Mouse (Mus musculus) embryonic facial prominence, embryonic 13.5 days (tissue): ENCODE measurements around the gene Ccm2. TPM values are rescaled to one million over a fixed set of nuclear protein-coding genes. Genes with fewer than 3 reads are reported as not detected.
"Not testable (repeated sequence)": the region's sequence is repeated elsewhere in the genome, so short reads cannot be mapped to it uniquely, and the experiment has no call there.

Experiments used
- ATAC-seq: fragments of 200-750 bp; cut with Nextera tagmentation; 2 replicates; pipeline ENCODE4 v1.8.0; 2017; ENCODE audit warnings: low read depth; ENCODE audit not compliant: insufficient number of reproducible peaks, insufficient read depth, low FRiP score, low TSS enrichment
- H3K27ac ChIP-seq: fragments of 300-500 bp; sonication (generic); 2 replicates; pipeline ENCODE4 v1.5.1; 2015; ENCODE audit warnings: moderate library complexity, mild to moderate bottlenecking, inconsistent platforms
- H3K27me3 ChIP-seq: fragments of 300-500 bp; sonication (generic); 2 replicates; pipeline ENCODE4 v1.6.1; 2015; ENCODE audit warnings: mild to moderate bottlenecking, inconsistent platforms
- H3K36me3 ChIP-seq: fragments of 300-500 bp; sonication (generic); 2 replicates; pipeline ENCODE4 v1.6.1; 2015; ENCODE audit warnings: mild to moderate bottlenecking, inconsistent platforms
- H3K4me1 ChIP-seq: fragments of 300-500 bp; sonication (generic); 2 replicates; pipeline ENCODE4 v1.6.1; 2015; ENCODE audit warnings: inconsistent platforms
- H3K4me2 ChIP-seq: fragments of 300-500 bp; sonication (generic); 2 replicates; pipeline ENCODE4 v1.6.1; 2015; ENCODE audit warnings: moderate library complexity, mild to moderate bottlenecking, inconsistent platforms
- H3K4me3 ChIP-seq: fragments of 300-500 bp; sonication (generic); 2 replicates; pipeline ENCODE4 v1.5.1; 2015; ENCODE audit warnings: mild to moderate bottlenecking, inconsistent platforms
- H3K9ac ChIP-seq: fragments of 300-500 bp; sonication (generic); 2 replicates; pipeline ENCODE4 v1.6.1; 2015; ENCODE audit warnings: mild to moderate bottlenecking, inconsistent platforms
- H3K9me3 ChIP-seq: fragments of 300-500 bp; sonication (generic); 2 replicates; pipeline ENCODE4 v1.6.1; 2016; ENCODE audit warnings: inconsistent platforms
- WGBS: fragments of 180-500 bp; shearing (Covaris S2); methylation state at CpG from one replicate; pipeline ENCODE4 v1.1.7; 2015; ENCODE audit warnings: mixed read lengths; 5-methylcytosine and 5-hydroxymethylcytosine counted together
- polyA plus RNA-seq: library from polyadenylated mRNA; unstranded; fragments of >200 nt; fragmentation: Nextera tagmentation; extraction: Ambion mirVana; gene quantifications from 2 replicates; pipeline ENCODE4 v1.2.1, GENCODE M21; 2015

Ccm2 gene
- polyA plus RNA-seq, 1 experiment from 2014 or later = 80.2 TPM

DNA sequence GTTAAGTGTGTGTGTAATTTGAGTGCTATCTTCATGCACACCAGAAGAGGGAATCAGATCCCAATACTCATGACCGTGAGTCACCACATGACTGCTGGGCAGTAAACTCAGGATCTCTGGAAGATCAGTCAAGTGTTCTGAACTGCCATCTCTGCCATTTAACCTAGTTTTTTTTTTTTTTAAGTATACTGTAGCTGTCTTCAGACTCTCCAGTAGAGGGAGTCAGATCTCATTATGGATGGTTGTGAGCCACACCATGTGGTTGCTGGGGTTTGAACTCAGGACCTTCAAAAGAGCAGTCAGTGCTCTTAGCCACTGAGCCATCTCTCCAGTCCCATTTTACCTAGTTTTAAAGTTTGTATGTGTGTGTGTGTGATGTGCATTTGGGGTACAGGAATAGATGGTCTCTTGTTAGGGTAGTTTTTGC lies 23.0 kb upstream of the Ccm2 start:
- H3K36me3 ChIP-seq = peaks cover 30% of the 10 kb centered on the region
- 46% methylated on average over 1 of the region's 1 CpGs for WGBS
- no peak for ATAC-seq
- peaks cover 7% of the 10 kb centered on the region; the same call in 1 of the 2 replicates for H3K4me1 ChIP-seq
- H3K4me3 ChIP-seq = no peak overlapping the region
- H3K4me2 ChIP-seq = no peak overlapping the region
- no peaks in the 10 kb centered on the region for H3K27me3 ChIP-seq
- no peak overlapping the region for H3K9ac ChIP-seq
- no peaks in the 10 kb centered on the region for H3K9me3 ChIP-seq
- H3K27ac ChIP-seq = no peak overlapping the region

- no peak overlapping the region for H3K27ac ChIP-seq
- H3K4me1 ChIP-seq = peaks cover 10% of the 10 kb centered on the region; the same call in 1 of the 2 replicates
- no peak for ATAC-seq
- no peak overlapping the region for H3K4me2 ChIP-seq
- peaks cover 30% of the 10 kb centered on the region for H3K36me3 ChIP-seq
- H3K9me3 ChIP-seq = no peaks in the 10 kb centered on the region
- no peaks in the 10 kb centered on the region for H3K27me3 ChIP-seq
- WGBS = 91% methylated on average over 8 of the region's 8 CpGs
- H3K4me3 ChIP-seq = no peak overlapping the region
- no peak overlapping the region for H3K9ac ChIP-seq
These were observed 22.4 kb upstream of the Ccm2 start for GRCm38 (mm10) chr11:6524165-6524879.

GRCm38 (mm10) chr11:6524880-6525238 lies 21.8 kb upstream of the Ccm2 start:
- no peaks in the 10 kb centered on the region for H3K9me3 ChIP-seq

GRCm38 (mm10) chr11:6525241-6525640 lies 21.4 kb upstream of the Ccm2 start:
- Histone ChIP-seq H3K27ac (no peak overlapping the region), H3K9ac (no peak overlapping the region), H3K9me3 (no peaks in the 10 kb centered on the region), H3K4me3 (no peak overlapping the region), H3K27me3 (no peaks in the 10 kb centered on the region), H3K36me3 (peaks cover 30% of the 10 kb centered on the region), H3K4me2 (no peak overlapping the region), H3K4me1 (peaks cover 10% of the 10 kb centered on the region; the same call in 1 of the 2 replicates)
- no peak for ATAC-seq
- 86% methylated on average over 1 of the region's 1 CpGs for WGBS

More at GRCm38 (mm10) chr11:6524880-6525238, 21.8 kb upstream of the Ccm2 start:
- Histone ChIP-seq H3K4me3 (no peak overlapping the region), H3K36me3 (peaks cover 30% of the 10 kb centered on the region), H3K4me2 (no peak overlapping the region), H3K27me3 (no peaks in the 10 kb centered on the region), H3K27ac (no peak overlapping the region), H3K9ac (no peak overlapping the region), H3K4me1 (peaks cover 10% of the 10 kb centered on the region; the same call in 1 of the 2 replicates)
- WGBS = 92% methylated on average over 4 of the region's 4 CpGs
- no peak for ATAC-seq

GRCm38 (mm10) chr11:6526526-6527255 lies 20.0 kb upstream of the Ccm2 start:
- Histone ChIP-seq H3K4me3 (peak overlapping the region; percentile 64), H3K36me3 (peaks cover 30% of the 10 kb centered on the region), H3K9ac (peak overlapping the region; percentile 86), H3K4me2 (peak overlapping the region; percentile 85)
- not testable (repeated sequence) for H3K27ac ChIP-seq, H3K27me3 ChIP-seq, H3K4me1 ChIP-seq, ATAC-seq, H3K9me3 ChIP-seq
- 59% methylated on average over 12 of the region's 16 CpGs for WGBS

DNA sequence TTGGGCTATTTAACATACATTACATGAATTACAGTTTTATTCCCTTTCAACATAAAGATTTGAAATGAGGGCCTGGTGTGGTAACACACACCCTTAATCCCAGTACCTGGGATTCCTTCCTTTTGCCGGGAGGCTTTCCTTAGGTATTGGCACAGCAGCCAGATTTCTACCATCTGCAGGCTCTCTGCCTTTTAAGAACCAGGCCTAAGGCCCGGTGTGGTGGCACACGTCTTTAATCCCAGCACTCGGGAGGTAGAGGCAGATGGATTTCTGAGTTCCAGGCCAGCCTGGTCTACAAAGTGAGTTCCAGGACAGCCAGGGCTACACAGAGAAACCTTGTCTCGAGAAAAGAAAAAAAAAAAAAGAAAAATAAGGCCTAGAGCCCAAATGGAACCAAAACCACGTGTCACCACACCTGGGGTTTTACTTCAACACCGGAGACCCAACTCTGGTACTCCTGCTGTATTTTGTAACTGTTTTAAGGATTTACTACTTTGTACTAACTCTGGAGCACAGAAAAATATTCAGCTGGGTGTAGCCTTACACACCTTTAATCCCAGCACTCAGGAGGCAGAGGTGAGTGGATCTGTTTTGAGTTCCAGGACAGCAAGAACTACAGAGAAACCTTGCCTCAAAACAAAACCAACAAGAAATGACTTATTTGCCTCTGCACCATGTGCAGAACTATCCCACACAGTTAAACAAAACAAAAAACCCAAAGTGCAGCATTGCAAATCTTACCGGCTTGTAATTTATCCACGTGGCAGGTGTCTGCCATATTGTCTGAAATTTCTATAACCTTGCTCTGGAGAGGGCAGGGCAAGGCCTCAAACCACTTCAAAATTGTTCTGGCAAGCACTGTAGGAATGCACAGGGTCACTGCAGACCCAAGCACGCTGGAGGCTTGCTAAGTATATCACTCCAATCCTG lies 19.2 kb upstream of the Ccm2 start:
- peak overlapping the region; percentile 86 for H3K9ac ChIP-seq
- ATAC-seq = no peak
- peaks cover 10% of the 10 kb centered on the region; the same call in 1 of the 2 replicates for H3K4me1 ChIP-seq
- H3K4me3 ChIP-seq = peak overlapping the region; percentile 64
- H3K27ac ChIP-seq = peak overlapping the region; percentile 89
- H3K36me3 ChIP-seq = peaks cover 30% of the 10 kb centered on the region
- 10% methylated on average over 10 of the region's 10 CpGs for whole genome bisulfite sequencing
- no peaks in the 10 kb centered on the region for H3K27me3 ChIP-seq
- no peaks in the 10 kb centered on the region for H3K9me3 ChIP-seq
- peak overlapping the region; percentile 85 for H3K4me2 ChIP-seq

- Histone ChIP-seq H3K4me1 (peaks cover 10% of the 10 kb centered on the region; the same call in 1 of the 2 replicates), H3K27ac (peak overlapping the region; percentile 89), H3K9me3 (no peaks in the 10 kb centered on the region), H3K4me3 (peak overlapping the region; percentile 64), H3K27me3 (no peaks in the 10 kb centered on the region), H3K9ac (peak overlapping the region; percentile 86), H3K36me3 (peaks cover 30% of the 10 kb centered on the region), H3K4me2 (peak overlapping the region; percentile 85)
- peak; percentile 91 for ATAC-seq
- under 1% methylated on average over 51 of the region's 51 CpGs for WGBS
These were observed 18.3 kb upstream of the Ccm2 start for GRCm38 (mm10) chr11:6528186-6529006.

GRCm38 (mm10) chr11:6529961-6530360 lies 16.7 kb upstream of the Ccm2 start:
- no peaks in the 10 kb centered on the region for H3K27me3 ChIP-seq
- H3K9me3 ChIP-seq = no peaks in the 10 kb centered on the region
- H3K9ac ChIP-seq = no peak overlapping the region
- no peak overlapping the region for H3K27ac ChIP-seq
- ATAC-seq = no peak
- H3K36me3 ChIP-seq = peaks cover 17% of the 10 kb centered on the region
- peaks cover 10% of the 10 kb centered on the region; the same call in 1 of the 2 replicates for H3K4me1 ChIP-seq
- no peak overlapping the region for H3K4me3 ChIP-seq
- WGBS = 85% methylated on average over 8 of the region's 8 CpGs
- no peak overlapping the region for H3K4me2 ChIP-seq

- Histone ChIP-seq H3K27me3 (no peaks in the 10 kb centered on the region), H3K4me2 (no peak overlapping the region), H3K36me3 (peaks cover 9% of the 10 kb centered on the region), H3K9me3 (no peaks in the 10 kb centered on the region), H3K9ac (no peak overlapping the region), H3K27ac (no peak overlapping the region), H3K4me3 (no peak overlapping the region), H3K4me1 (peaks cover 10% of the 10 kb centered on the region; the same call in 1 of the 2 replicates)
- no peak for ATAC-seq
- 90% methylated on average over 3 of the region's 3 CpGs for WGBS
These were observed 15.9 kb upstream of the Ccm2 start for GRCm38 (mm10) chr11:6530746-6531145.

DNA sequence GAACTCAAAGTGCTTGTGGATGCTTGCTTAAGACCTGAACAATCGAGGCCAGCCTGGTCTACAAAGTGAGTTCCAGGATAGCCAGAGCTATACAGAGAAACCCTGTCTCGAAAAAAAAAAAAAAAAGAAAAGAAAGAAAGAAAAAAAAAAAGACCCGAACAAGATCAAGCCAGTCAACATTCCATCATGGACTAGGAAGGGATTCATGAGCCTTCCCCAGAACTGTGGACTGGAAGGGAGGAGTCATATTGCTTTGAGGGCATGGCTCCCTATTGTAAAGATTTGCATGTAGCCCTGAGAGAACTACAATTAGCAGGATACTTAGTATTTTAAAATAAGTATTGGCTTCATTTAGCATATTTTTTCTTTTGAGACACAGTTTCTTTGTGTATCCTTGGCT lies 2.0 kb upstream of the Ccm2 start:
- Histone ChIP-seq H3K4me3 (no peak overlapping the region), H3K9ac (no peak overlapping the region), H3K36me3 (no peaks in the 10 kb centered on the region), H3K4me2 (no peak overlapping the region), H3K27ac (no peak overlapping the region), H3K27me3 (no peaks in the 10 kb centered on the region), H3K4me1 (peaks cover 15% of the 10 kb centered on the region), H3K9me3 (no peaks in the 10 kb centered on the region)
- no peak for ATAC-seq
- 74% methylated on average over 3 of the region's 3 CpGs for whole genome bisulfite sequencing
